Mouse (Mus musculus) ES-Bruce4 (cell line): ENCODE results near the gene Olfr98. TPM values are rescaled to one million over a fixed set of nuclear protein-coding genes. Genes with fewer than 3 reads are reported as not detected.
"Not testable (repeated sequence)": the region's sequence is repeated elsewhere in the genome, so short reads cannot be mapped to it uniquely, and the experiment has no call there.

ENCODE experiments used
- H3K27ac ChIP-seq: 2 replicates; pipeline ENCODE4 v1.5.1; 2012; ENCODE audit warnings: low read length, inconsistent platforms; ENCODE audit not compliant: insufficient read depth
- H3K27me3 ChIP-seq: 2 replicates; pipeline ENCODE4 v1.6.1; 2012; ENCODE audit warnings: mild to moderate bottlenecking, low read length, inconsistent platforms; ENCODE audit not compliant: control insufficient read depth, poor library complexity, insufficient read depth, severe bottlenecking
- H3K36me3 ChIP-seq: 2 replicates; pipeline ENCODE4 v1.6.1; 2012; ENCODE audit warnings: inconsistent platforms, mild to moderate bottlenecking, low read length, moderate library complexity; ENCODE audit not compliant: control insufficient read depth, poor library complexity, insufficient read depth, severe bottlenecking
- H3K4me1 ChIP-seq: one replicate; pipeline ENCODE4 v1.8.1; 2011; ENCODE audit warnings: low read length; ENCODE audit not compliant: control insufficient read depth, insufficient read depth
- H3K4me3 ChIP-seq: 2 replicates; pipeline ENCODE4 v1.5.1; 2011; ENCODE audit warnings: low read depth, mild to moderate bottlenecking, low read length
- H3K9ac ChIP-seq: 2 replicates; pipeline ENCODE4 v1.6.1; 2012; ENCODE audit warnings: low read depth, mild to moderate bottlenecking, inconsistent platforms; ENCODE audit not compliant: poor library complexity, severe bottlenecking
- H3K9me3 ChIP-seq: replicated peaks from 2 replicates; pipeline ENCODE4 v1.6.1; 2012; ENCODE audit warnings: mild to moderate bottlenecking, low read length, inconsistent platforms; ENCODE audit not compliant: control insufficient read depth, poor library complexity, insufficient read depth, severe bottlenecking
- CTCF ChIP-seq: IDR thresholded peaks from one replicate; pipeline ENCODE4 v1.8.1; 2011; ENCODE audit warnings: low read depth, low read length
- EP300 ChIP-seq: IDR thresholded peaks from 2 replicates; pipeline ENCODE4 v1.6.1; 2011; ENCODE audit warnings: low read depth, low read length; ENCODE audit not compliant: insufficient read depth
- POLR2A ChIP-seq: IDR thresholded peaks from one replicate; pipeline ENCODE4 v1.8.1; 2011; ENCODE audit warnings: low read length; ENCODE audit not compliant: insufficient read depth
- polyA plus RNA-seq: library from polyadenylated mRNA; stranded (reverse); fragments of >200 nt; gene quantifications from 2 replicates; pipeline ENCODE4 v1.2.4, GENCODE M21; 2011; ENCODE audit warnings: low read depth; ENCODE audit not compliant: missing spikeins, insufficient read depth, insufficient read length

Gene Olfr98
- polyA plus RNA-seq, 1 experiment, result not detected

GRCm38 (mm10) chr17:37246715-37247114, 16.8 kb downstream of the Olfr98 start:
- no peak overlapping the region for H3K4me3 ChIP-seq
- no peak overlapping the region for H3K9ac ChIP-seq
- no peak overlapping the region for H3K27ac ChIP-seq
- no peaks in the 10 kb centered on the region for H3K27me3 ChIP-seq
- TF ChIP-seq POLR2A, result no peak
- peak; percentile 45 for TF ChIP-seq CTCF
- TF ChIP-seq EP300, result no peak
- H3K9me3 ChIP-seq, result no peaks in the 10 kb centered on the region; the same call in 1 of the 2 replicates
- no peaks in the 10 kb centered on the region for H3K4me1 ChIP-seq
- H3K36me3 ChIP-seq, result no peaks in the 10 kb centered on the region

- H3K9me3 ChIP-seq, result peaks cover 23% of the 10 kb centered on the region
- H3K4me3 ChIP-seq, result no peak overlapping the region
- H3K4me1 ChIP-seq, result no peaks in the 10 kb centered on the region
- H3K27me3 ChIP-seq, result no peaks in the 10 kb centered on the region
- H3K27ac ChIP-seq, result 0 out of 2 replicates have a peak overlapping the region, but pooled peaks have one; percentile 16
- no peak overlapping the region for H3K9ac ChIP-seq
- H3K36me3 ChIP-seq, result no peaks in the 10 kb centered on the region
- TF ChIP-seq EP300 (no peak), CTCF (no peak), POLR2A (no peak)
Measured at GRCm38 (mm10) chr17:37242198-37242597, 21.4 kb downstream of the Olfr98 start.

GRCm38 (mm10) chr17:37237230-37237629, 26.3 kb downstream of the Olfr98 start, which contains the start of gene Olfr97:
Olfr97 (minus strand) TSS chr17:37237330.
- H3K4me1 ChIP-seq, H3K27ac ChIP-seq, H3K4me3 ChIP-seq, H3K27me3 ChIP-seq, H3K36me3 ChIP-seq, H3K9ac ChIP-seq: not testable (repeated sequence)
- H3K9me3 ChIP-seq, result peaks cover 23% of the 10 kb centered on the region

GRCm38 (mm10) chr17:37221879-37222278, 41.7 kb downstream of the Olfr98 start:
- H3K4me1 ChIP-seq, result no peaks in the 10 kb centered on the region
- 0 out of 2 replicates have a peak, but pooled peaks cover 2% of the 10 kb centered on the region for H3K9me3 ChIP-seq
- H3K9ac ChIP-seq, result no peak overlapping the region
- no peaks in the 10 kb centered on the region for H3K27me3 ChIP-seq
- H3K36me3 ChIP-seq, result no peaks in the 10 kb centered on the region
- H3K27ac ChIP-seq, result no peak overlapping the region
- H3K4me3 ChIP-seq, result no peak overlapping the region
- TF ChIP-seq CTCF (peak; percentile 3), EP300 (no peak)

GRCm38 (mm10) chr17:37219846-37220245, 43.7 kb downstream of the Olfr98 start, which contains the start of gene Olfr96:
Olfr96 (plus strand) TSS chr17:37220146.
- no peaks in the 10 kb centered on the region for H3K27me3 ChIP-seq
- no peak within 1 kb of the TSS for H3K4me3 ChIP-seq
- peaks cover 2% of the 10 kb centered on the region; the same call in 1 of the 2 replicates for H3K9me3 ChIP-seq
- no peaks in the 10 kb centered on the region for H3K4me1 ChIP-seq
- no peaks in the 10 kb centered on the region for H3K36me3 ChIP-seq
- no peak for TF ChIP-seq EP300
- TF ChIP-seq CTCF, result no peak
- no peak for TF ChIP-seq POLR2A
- no peak within 1 kb of the TSS for H3K27ac ChIP-seq
- no peak within 1 kb of the TSS for H3K9ac ChIP-seq

GRCm38 (mm10) chr17:37218486-37218885, 45.1 kb downstream of the Olfr98 start:
- no peaks in the 10 kb centered on the region for H3K36me3 ChIP-seq
- no peak overlapping the region for H3K4me3 ChIP-seq
- peaks cover 2% of the 10 kb centered on the region; the same call in 1 of the 2 replicates for H3K9me3 ChIP-seq
- no peaks in the 10 kb centered on the region for H3K4me1 ChIP-seq
- no peaks in the 10 kb centered on the region for H3K27me3 ChIP-seq
- no peak overlapping the region for H3K27ac ChIP-seq
- TF ChIP-seq EP300, result no peak
- no peak for TF ChIP-seq CTCF
- no peak for TF ChIP-seq POLR2A
- no peak overlapping the region for H3K9ac ChIP-seq
